18 mouse cellular contexts compared by ENCODE assay signal in genomic region chr5:24122221-24122620, GRCm38 (mm10).
"Had no signal": no experiment of that assay in that cellular context is flagged by ENCODE, and none has a peak within 500 bp of the region (broad histone marks: within the 10 kb centered on the region; RNA-seq: fewer than 3 reads in every experiment).

No protein-coding gene starts in this region.

- H3K4me1 ChIP-seq: kidney, embryonic 15.5 days; stomach, embryonic 15.5 days had no signal

- H3K9me3 ChIP-seq: kidney, embryonic 15.5 days; liver, embryonic 13.5 days; neural tube, embryonic 12.5 days; neural tube, embryonic 15.5 days; stomach, embryonic 15.5 days had no signal

- DNase-seq: kidney, adult 8-10 months; kidney, postnatal 10 days; kidney, postnatal 36 days; layer of hippocampus, adult 9-11 months; liver, embryonic 13.5 days; lung, adult 2 months; lung, postnatal 14 days; lung, postnatal 4 days; midbrain, embryonic 14.5 days; right cerebral cortex, adult 18-20 months; right cerebral cortex, postnatal 14 days; right cerebral cortex, postnatal 4 days; thymus, postnatal 25 days had no signal

- H3K4me2 ChIP-seq: kidney, embryonic 15.5 days; liver, embryonic 13.5 days; midbrain, embryonic 11.5 days; neural tube, embryonic 12.5 days; neural tube, embryonic 15.5 days; stomach, embryonic 15.5 days had no signal

- H3K4me3 ChIP-seq: kidney, embryonic 15.5 days; liver, embryonic 13.5 days; neural tube, embryonic 12.5 days; neural tube, embryonic 15.5 days; stomach, embryonic 15.5 days had no signal

- H3K36me3 ChIP-seq: stomach, embryonic 15.5 days had no signal

- H3K27me3 ChIP-seq: kidney, embryonic 15.5 days; liver, embryonic 13.5 days; neural tube, embryonic 12.5 days; neural tube, embryonic 15.5 days; stomach, embryonic 15.5 days had no signal

- H3K9ac ChIP-seq: kidney, embryonic 15.5 days; liver, embryonic 13.5 days; neural tube, embryonic 12.5 days; neural tube, embryonic 15.5 days; stomach, embryonic 15.5 days had no signal

- H3K27ac ChIP-seq: kidney, embryonic 15.5 days; liver, embryonic 13.5 days; neural tube, embryonic 12.5 days; neural tube, embryonic 15.5 days; stomach, embryonic 15.5 days had no signal
